Mouse (Mus musculus) left cerebral cortex, postnatal 14 days (tissue): Measurements from ENCODE around the gene Zfp61. TPM values are rescaled to one million over a fixed set of nuclear protein-coding genes. Genes with fewer than 3 reads are reported as not detected.
"Not testable (repeated sequence)": the region's sequence is repeated elsewhere in the genome, so short reads cannot be mapped to it uniquely, and the experiment has no call there.

Experiments used
- DNase-seq, 2 experiments: peaks; one replicate each; pipeline ENCODE4 v3.0.0; 2021 to 2022; ENCODE audit warnings: low spot score in 2 of 2, mixed read lengths in 1 of 2
- intact Hi-C: fragments of 180-260 bp; cut with DNase I; formaldehyde crosslinking; loops from one replicate; pipeline ENCODE4 v1.15.1; 2025
- total RNA-seq, 2 experiments: library from RNA; stranded (reverse); gene quantifications; 2 replicates each; pipeline ENCODE4 v1.2.3; 2021

Zfp61 gene
- total RNA-seq, 2 experiments from 2014 or later, result 17.8 to 22.0 TPM

- DNase-seq, result peak; percentile 90 to 94
- intact Hi-C loops, result loop anchor here (2.0 kb wide), 1 partner anchor 28 kb away; the partner anchor contains the start of gene Zfp93
Observed at GRCm38 (mm10) chr7:24298973-24299708, 1.9 kb downstream of the Zfp61 start.

- intact Hi-C loops, result loop anchor here (2.0 kb wide), 1 partner anchor 28 kb away; the partner anchor contains the start of gene Zfp93
- no peak for DNase-seq
Observed at GRCm38 (mm10) chr7:24298635-24298972, 2.4 kb downstream of the Zfp61 start.

GRCm38 (mm10) chr7:24297361-24298095 is 3.5 kb downstream of the Zfp61 start:
- intact Hi-C loops, result loop anchor here (2.0 kb wide), 1 partner anchor 27 kb away; the partner anchor contains the start of gene Zfp93
- DNase-seq, result no peak

GRCm38 (mm10) chr7:24296386-24296785 is 4.6 kb downstream of the Zfp61 start:
- intact Hi-C loops, result no loop called here
- DNase-seq, result no peak

GRCm38 (mm10) chr7:24295376-24295775 is 5.7 kb downstream of the Zfp61 start:
- intact Hi-C loops, result no loop called here
- no peak for DNase-seq

- no peak for DNase-seq
- intact Hi-C loops, result no loop called here
Observed at GRCm38 (mm10) chr7:24294763-24295162, 6.3 kb downstream of the Zfp61 start.

GRCm38 (mm10) chr7:24293061-24293851 is 7.8 kb downstream of the Zfp61 start:
- intact Hi-C loops, result no loop called here

GRCm38 (mm10) chr7:24291387-24292090 is 9.5 kb downstream of the Zfp61 start:
- DNase-seq, result no peak

More at GRCm38 (mm10) chr7:24293061-24293851, 7.8 kb downstream of the Zfp61 start:
- no peak for DNase-seq

GRCm38 (mm10) chr7:24290106-24290693 is 10.8 kb downstream of the Zfp61 start:
- intact Hi-C loops, result no loop called here
- DNase-seq, result no peak

More at GRCm38 (mm10) chr7:24291387-24292090, 9.5 kb downstream of the Zfp61 start:
- intact Hi-C loops, result no loop called here

- peak in 1 of 2 experiments; percentile 48 for DNase-seq
- intact Hi-C loops, result loop anchor here (10.0 kb wide), 1 partner anchor 324 kb away; no protein-coding TSS in a partner anchor
Observed at GRCm38 (mm10) chr7:24288512-24288911, 12.5 kb downstream of the Zfp61 start.

- DNase-seq, result no peak
- intact Hi-C loops, result loop anchor here (10.0 kb wide), 1 partner anchor 323 kb away; no protein-coding TSS in a partner anchor
Observed at GRCm38 (mm10) chr7:24287670-24288069, 13.4 kb downstream of the Zfp61 start.

GRCm38 (mm10) chr7:24286916-24287315 is 14.1 kb downstream of the Zfp61 start:
- intact Hi-C loops, result loop anchor here (10.0 kb wide), 1 partner anchor 322 kb away; no protein-coding TSS in a partner anchor
- no peak for DNase-seq

- no peak for DNase-seq
- intact Hi-C loops, result loop anchor here (10.0 kb wide), 1 partner anchor 321 kb away; no protein-coding TSS in a partner anchor
Observed at GRCm38 (mm10) chr7:24286090-24286489, 14.9 kb downstream of the Zfp61 start.

GRCm38 (mm10) chr7:24280858-24281145 is 20.2 kb downstream of the Zfp61 start:
- no peak for DNase-seq
- intact Hi-C loops, result loop anchor here (10.0 kb wide), 1 partner anchor 316 kb away; no protein-coding TSS in a partner anchor

- intact Hi-C loops, result loop anchor here (10.0 kb wide), 1 partner anchor 315 kb away; no protein-coding TSS in a partner anchor
- no peak for DNase-seq
Observed at GRCm38 (mm10) chr7:24280031-24280857, 20.8 kb downstream of the Zfp61 start.

- intact Hi-C loops, result loop anchor here (5.0 kb wide), 1 partner anchor 146 kb away; the partner anchor contains the start of gene Zfp235
- not testable (repeated sequence) for DNase-seq
Observed at GRCm38 (mm10) chr7:24278771-24279170, 22.3 kb downstream of the Zfp61 start.

- DNase-seq, result no peak
- intact Hi-C loops, result no loop called here
Observed at GRCm38 (mm10) chr7:24274456-24274855, 26.6 kb downstream of the Zfp61 start.

- DNase-seq, result no peak
- intact Hi-C loops, result loop anchor here (2.0 kb wide), 1 partner anchor 28 kb away; no protein-coding TSS in a partner anchor
Observed at GRCm38 (mm10) chr7:24271191-24271590, 29.8 kb downstream of the Zfp61 start.
